Mouse (Mus musculus) thymus, postnatal 4 days (tissue): Measurements from ENCODE around the gene Exoc3l4.

Experiments used
- DNase-seq: peaks from one replicate; pipeline ENCODE4 v3.0.0; 2021

The Exoc3l4 gene

GRCm38 (mm10) chr12:111454021-111454420 is 37.2 kb downstream of the Exoc3l4 start:
- DNase-seq: no peak

- no peak for DNase-seq
These were observed 37.9 kb downstream of the Exoc3l4 start for GRCm38 (mm10) chr12:111454543-111455280.

- DNase-seq: no peak
These were observed 38.6 kb downstream of the Exoc3l4 start for GRCm38 (mm10) chr12:111455311-111455846.

- DNase-seq: no peak
These were observed 39.0 kb downstream of the Exoc3l4 start for GRCm38 (mm10) chr12:111455860-111456259.

GRCm38 (mm10) chr12:111457742-111458141 is 40.9 kb downstream of the Exoc3l4 start:
- DNase-seq: no peak

- no peak for DNase-seq
These were observed 46.8 kb downstream of the Exoc3l4 start for GRCm38 (mm10) chr12:111463570-111463969.

GRCm38 (mm10) chr12:111466369-111466768 is 49.6 kb downstream of the Exoc3l4 start:
- no peak for DNase-seq

- no peak for DNase-seq
These were observed 51.4 kb downstream of the Exoc3l4 start for GRCm38 (mm10) chr12:111468206-111468605.

- peak; percentile 83 for DNase-seq
These were observed 52.7 kb downstream of the Exoc3l4 start for GRCm38 (mm10) chr12:111469507-111469906.

GRCm38 (mm10) chr12:111471119-111471518 is 54.3 kb downstream of the Exoc3l4 start:
- DNase-seq: peak; percentile 16

- DNase-seq: no peak
These were observed 54.9 kb downstream of the Exoc3l4 start for GRCm38 (mm10) chr12:111471721-111472120.

GRCm38 (mm10) chr12:111472886-111473285 is 56.1 kb downstream of the Exoc3l4 start:
- no peak for DNase-seq

GRCm38 (mm10) chr12:111474384-111474783 is 57.6 kb downstream of the Exoc3l4 start:
- peak; percentile 20 for DNase-seq

GRCm38 (mm10) chr12:111474893-111475643 is 58.3 kb downstream of the Exoc3l4 start:
- DNase-seq: peak; percentile 84

- DNase-seq: no peak
These were observed 62.1 kb downstream of the Exoc3l4 start for GRCm38 (mm10) chr12:111478924-111479323.

GRCm38 (mm10) chr12:111479917-111480316 is 63.1 kb downstream of the Exoc3l4 start:
- DNase-seq: peak; percentile 80
